Mouse (Mus musculus): Measurements from ENCODE around the gene Duox1.

- TF ChIP-seq POLR2A (IDR thresholded peaks at IDR 0.05; ENCODE audit: insufficient read depth, low read depth, low read length), result no peak
- TF ChIP-seq CTCF (IDR thresholded peaks at IDR 0.05; ENCODE audit: insufficient read depth, low read depth, low read length), result no peak
Measured at GRCm38 (mm10) chr2:122380768-122381311, 65.4 kb downstream of the Duox1 start.
